Mouse (Mus musculus): Measurements from ENCODE around the gene Hoxd10.
A peak's percentile ranks its signal among the peaks of the same experiment; 100 is the strongest.

Hoxd10 gene

DNA sequence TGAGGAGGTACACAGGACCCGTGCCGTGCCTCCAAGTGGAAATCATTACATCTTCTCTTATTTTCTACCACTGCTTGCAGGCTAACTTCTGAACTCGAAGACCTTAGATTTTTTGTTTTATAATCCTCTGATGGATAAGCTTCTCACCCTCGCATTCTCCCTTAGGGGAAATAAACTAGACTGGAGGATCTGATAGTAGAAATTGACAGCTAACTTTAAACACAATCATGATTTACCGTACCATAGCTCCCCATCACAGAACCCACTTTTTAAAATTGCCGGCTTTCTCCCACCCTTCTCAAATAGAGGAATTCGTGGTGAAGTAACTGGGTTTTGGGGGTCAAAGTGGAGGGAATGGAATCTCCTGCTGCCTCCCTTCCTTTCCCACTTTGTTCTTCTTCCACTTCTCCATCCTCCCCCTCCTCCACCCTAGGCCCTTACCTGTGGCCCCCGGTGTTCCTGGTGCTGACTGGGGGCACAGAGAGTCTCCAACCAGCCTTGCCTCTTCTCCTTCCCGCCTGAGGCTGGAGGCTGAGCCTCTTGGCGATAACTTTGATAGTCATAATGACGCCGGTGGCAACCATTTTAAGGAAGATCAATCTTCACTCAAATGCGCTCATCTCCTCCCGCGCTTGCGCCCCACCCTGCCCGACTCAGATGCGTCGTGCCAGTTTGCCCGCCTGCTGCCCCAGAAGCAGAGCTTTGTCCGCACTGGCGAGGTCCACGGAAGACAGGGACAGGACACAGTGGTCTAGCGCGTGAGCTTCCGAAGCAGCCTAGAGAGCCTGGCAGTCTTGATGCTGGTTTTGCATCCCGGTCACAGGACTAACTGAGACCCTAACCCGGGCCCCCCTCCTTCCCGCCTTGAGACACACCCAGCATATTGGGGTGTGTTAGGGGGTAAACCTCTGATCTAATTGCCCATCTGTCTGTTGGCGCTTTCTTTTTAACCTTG lies 31.0 kb upstream of the Hoxd10 start:
- H3K4me1 ChIP-seq (replicated peaks; ENCODE audit: low read depth, low read length) = peaks cover 40% of the 10 kb centered on the region
- H3K9me3 ChIP-seq (ENCODE audit: low read length) = no peaks in the 10 kb centered on the region
- H3K27me3 ChIP-seq (ENCODE audit: insufficient read depth, low read length) = peaks cover 96% of the 10 kb centered on the region
- no peak for TF ChIP-seq CTCF (conservative IDR thresholded peaks at IDR 0.05; ENCODE audit: low read length)
- TF ChIP-seq POU5F1 (IDR thresholded peaks at IDR 0.05; ENCODE audit: borderline replicate concordance, low read length) = no peak
- no peak for TF ChIP-seq NANOG (IDR thresholded peaks at IDR 0.05; ENCODE audit: borderline replicate concordance, low read length)
- H3K4me3 ChIP-seq (replicated peaks; ENCODE audit: low read length) = no peak overlapping the region
- H3K36me3 ChIP-seq (ENCODE audit: insufficient read depth, low read length) = no peaks in the 10 kb centered on the region

DNA sequence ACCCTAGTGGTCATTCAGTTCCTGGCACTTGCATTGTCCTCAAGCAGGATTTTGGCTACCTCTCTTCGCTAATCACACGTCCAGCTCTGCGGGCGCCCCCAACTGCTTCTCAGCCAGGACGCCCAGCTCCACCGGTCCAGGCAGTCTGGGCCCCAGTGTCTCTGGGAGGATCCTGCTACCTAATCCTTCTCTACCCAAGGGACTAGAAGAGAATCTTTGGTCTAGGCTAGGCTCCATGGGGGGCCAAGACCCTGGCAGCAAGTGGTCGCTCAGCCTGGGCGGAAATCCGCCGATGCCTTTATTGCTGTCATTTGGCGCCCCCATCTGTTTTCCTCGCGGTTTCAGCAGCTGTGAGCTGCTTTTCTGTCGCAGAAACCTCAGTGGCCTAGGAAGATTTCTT lies 30.0 kb upstream of the Hoxd10 start:
- no peaks in the 10 kb centered on the region; the same call in 1 of the 2 replicates for H3K9me3 ChIP-seq (ENCODE audit: low read length)
- peaks cover 97% of the 10 kb centered on the region for H3K27me3 ChIP-seq (ENCODE audit: insufficient read depth, low read length)
- H3K36me3 ChIP-seq (ENCODE audit: insufficient read depth, low read length) = no peaks in the 10 kb centered on the region
- no peak overlapping the region for H3K4me3 ChIP-seq (replicated peaks; ENCODE audit: low read length)
- H3K4me1 ChIP-seq (replicated peaks; ENCODE audit: low read depth, low read length) = peaks cover 36% of the 10 kb centered on the region
- TF ChIP-seq POU5F1 (IDR thresholded peaks at IDR 0.05; ENCODE audit: borderline replicate concordance, low read length) = no peak
- peak; percentile 13; the same call in 1 of the 2 replicates for TF ChIP-seq CTCF (conservative IDR thresholded peaks at IDR 0.05; ENCODE audit: low read length)

DNA sequence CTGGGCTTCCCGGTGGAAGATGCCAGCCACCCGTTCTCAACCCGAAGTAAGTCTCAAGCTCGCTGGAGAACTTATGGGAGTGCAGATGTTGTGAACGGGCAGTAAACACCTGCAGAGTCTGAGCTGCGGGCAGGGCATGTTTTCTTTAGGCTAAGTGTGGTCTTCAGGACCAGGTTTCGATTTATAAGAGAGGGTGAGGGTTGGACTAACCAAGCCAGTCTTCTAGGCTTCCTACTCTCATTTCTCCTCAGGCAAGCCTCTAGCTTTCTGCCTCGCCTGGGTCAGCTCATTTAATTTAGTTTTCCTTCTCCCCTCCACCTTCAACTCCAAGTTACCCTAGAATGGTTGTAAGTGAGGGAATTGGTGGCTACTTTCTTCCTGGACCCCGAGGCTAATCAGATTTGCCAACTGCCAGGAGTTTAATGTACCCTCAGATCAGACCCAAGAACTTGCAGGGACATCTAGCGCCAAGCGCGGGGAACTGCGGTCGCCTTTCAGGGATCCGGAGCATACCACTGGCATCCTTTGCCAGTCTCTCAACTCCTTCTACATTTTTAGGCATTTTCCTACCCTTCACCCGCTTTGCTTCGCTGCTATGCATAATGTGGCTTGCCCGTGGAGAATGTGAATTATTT lies 28.3 kb upstream of the Hoxd10 start:
- Histone ChIP-seq H3K36me3 (ENCODE audit: insufficient read depth, low read length) (no peaks in the 10 kb centered on the region), H3K27me3 (ENCODE audit: insufficient read depth, low read length) (peaks cover 92% of the 10 kb centered on the region), H3K4me3 (replicated peaks; ENCODE audit: low read length) (no peak overlapping the region), H3K9me3 (ENCODE audit: low read length) (no peaks in the 10 kb centered on the region; the same call in 1 of the 2 replicates), H3K4me1 (replicated peaks; ENCODE audit: low read depth, low read length) (peaks cover 37% of the 10 kb centered on the region)
- TF ChIP-seq NANOG (IDR thresholded peaks at IDR 0.05; ENCODE audit: borderline replicate concordance, low read length) (no peak), POU5F1 (IDR thresholded peaks at IDR 0.05; ENCODE audit: borderline replicate concordance, low read length) (no peak), CTCF (conservative IDR thresholded peaks at IDR 0.05; ENCODE audit: low read length) (peak; percentile 54)

DNA sequence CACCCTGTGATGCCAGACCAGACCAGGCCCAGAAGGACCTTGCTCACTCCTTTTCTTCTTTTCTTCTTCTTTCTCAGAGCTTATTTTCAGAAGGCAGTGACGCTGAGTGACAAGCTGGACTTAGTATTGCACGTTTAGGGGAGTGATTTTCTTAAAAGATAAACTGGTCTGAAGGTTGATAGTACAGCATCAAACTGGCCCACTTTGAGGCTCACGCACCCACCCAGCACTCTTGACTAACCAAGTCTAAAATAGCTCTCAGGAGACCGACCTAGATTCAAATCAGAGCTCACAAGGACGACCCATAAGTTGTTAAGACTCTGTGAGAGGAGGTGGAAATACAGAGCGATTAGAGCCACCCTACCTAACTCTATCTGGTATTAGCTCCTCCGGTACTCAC lies 25.3 kb upstream of the Hoxd10 start:
- H3K4me3 ChIP-seq (replicated peaks; ENCODE audit: low read length) = no peak overlapping the region
- no peaks in the 10 kb centered on the region for H3K36me3 ChIP-seq (ENCODE audit: insufficient read depth, low read length)
- H3K9me3 ChIP-seq (ENCODE audit: low read length) = no peaks in the 10 kb centered on the region; the same call in 1 of the 2 replicates
- H3K4me1 ChIP-seq (replicated peaks; ENCODE audit: low read depth, low read length) = peaks cover 28% of the 10 kb centered on the region
- H3K27me3 ChIP-seq (ENCODE audit: insufficient read depth, low read length) = peaks cover 91% of the 10 kb centered on the region
- TF ChIP-seq POU5F1 (IDR thresholded peaks at IDR 0.05; ENCODE audit: borderline replicate concordance, low read length) (no peak), CTCF (conservative IDR thresholded peaks at IDR 0.05; ENCODE audit: low read length) (no peak), NANOG (IDR thresholded peaks at IDR 0.05; ENCODE audit: borderline replicate concordance, low read length) (no peak)

DNA sequence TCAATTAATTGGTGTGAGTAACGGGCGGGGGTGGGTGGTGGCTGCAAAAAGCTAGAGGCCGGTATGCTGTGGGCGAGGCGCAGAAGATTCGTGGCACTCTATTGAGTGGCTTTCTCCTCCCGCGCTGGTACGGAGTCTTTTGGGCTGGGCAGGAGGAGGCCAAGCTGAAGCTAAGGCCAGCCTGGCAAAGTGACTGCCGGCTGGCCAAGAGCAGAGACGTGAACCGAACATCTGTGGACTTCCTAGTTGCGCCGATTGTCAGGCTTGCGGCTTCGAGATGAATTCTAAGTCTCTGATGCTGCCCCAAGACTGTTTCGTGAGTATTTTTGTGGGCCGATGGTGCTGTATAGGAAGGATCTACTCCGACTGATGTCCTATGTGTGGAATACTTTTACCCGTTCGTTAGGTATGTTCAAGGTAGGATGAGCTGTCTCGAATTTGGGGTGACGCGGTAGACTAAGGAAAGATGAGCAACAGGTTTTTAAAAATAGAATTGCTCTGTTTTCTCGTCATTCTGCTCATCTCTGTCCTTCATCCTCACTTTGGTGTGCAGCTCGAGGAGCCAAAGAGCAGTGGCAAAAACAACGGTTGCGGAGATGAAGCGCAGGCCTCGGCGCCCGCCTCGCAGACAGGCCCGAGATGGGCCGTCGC lies 24.4 kb upstream of the Hoxd10 start:
- Histone ChIP-seq H3K4me3 (replicated peaks; ENCODE audit: low read length) (peak overlapping the region; percentile 26; the same call in 1 of the 2 replicates), H3K27me3 (ENCODE audit: insufficient read depth, low read length) (peaks cover 91% of the 10 kb centered on the region), H3K9me3 (ENCODE audit: low read length) (no peaks in the 10 kb centered on the region; the same call in 1 of the 2 replicates), H3K4me1 (replicated peaks; ENCODE audit: low read depth, low read length) (peaks cover 27% of the 10 kb centered on the region), H3K36me3 (ENCODE audit: insufficient read depth, low read length) (no peaks in the 10 kb centered on the region)
- TF ChIP-seq POU5F1 (IDR thresholded peaks at IDR 0.05; ENCODE audit: borderline replicate concordance, low read length) = no peak
- no peak for TF ChIP-seq CTCF (conservative IDR thresholded peaks at IDR 0.05; ENCODE audit: low read length)
- no peak for TF ChIP-seq NANOG (IDR thresholded peaks at IDR 0.05; ENCODE audit: borderline replicate concordance, low read length)

DNA sequence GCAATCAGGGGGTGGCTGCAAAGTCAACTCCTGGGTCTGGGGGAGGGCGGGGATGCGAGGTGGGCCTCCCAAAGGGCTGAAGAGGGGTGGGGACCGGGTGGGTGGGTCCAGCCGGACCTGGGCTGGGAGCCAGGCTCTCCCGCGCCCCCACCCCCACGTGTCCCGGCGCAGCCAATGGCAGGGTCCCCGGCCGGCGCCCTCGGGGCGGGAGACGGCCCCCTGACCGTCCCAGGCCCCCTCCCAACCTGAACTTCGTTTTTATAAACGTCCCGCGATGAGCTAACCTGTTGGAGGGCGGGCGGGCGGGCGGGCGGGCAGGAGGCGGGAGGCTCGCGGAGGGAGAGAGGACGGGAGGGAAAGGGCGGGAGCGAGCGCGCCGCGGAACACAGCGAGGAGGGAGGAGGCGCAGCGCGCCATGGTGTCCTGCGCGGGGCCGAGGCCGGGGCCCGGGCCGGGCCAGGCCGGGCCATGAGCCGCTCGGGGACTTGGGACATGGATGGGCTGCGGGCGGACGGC lies 23.8 kb upstream of the Hoxd10 start, which contains the start of gene Hoxd13:
TSS of gene Hoxd13 (plus strand) at position 469 of the 516 bp plus-strand sequence.
- Histone ChIP-seq H3K27me3 (ENCODE audit: insufficient read depth, low read length) (peaks cover 92% of the 10 kb centered on the region), H3K36me3 (ENCODE audit: insufficient read depth, low read length) (no peaks in the 10 kb centered on the region), H3K9me3 (ENCODE audit: low read length) (no peaks in the 10 kb centered on the region; the same call in 1 of the 2 replicates), H3K4me1 (replicated peaks; ENCODE audit: low read depth, low read length) (peaks cover 33% of the 10 kb centered on the region), H3K4me3 (replicated peaks; ENCODE audit: low read length) (peak within 1 kb of the TSS; percentile 75)
- no peak for TF ChIP-seq NANOG (IDR thresholded peaks at IDR 0.05; ENCODE audit: borderline replicate concordance, low read length)

DNA sequence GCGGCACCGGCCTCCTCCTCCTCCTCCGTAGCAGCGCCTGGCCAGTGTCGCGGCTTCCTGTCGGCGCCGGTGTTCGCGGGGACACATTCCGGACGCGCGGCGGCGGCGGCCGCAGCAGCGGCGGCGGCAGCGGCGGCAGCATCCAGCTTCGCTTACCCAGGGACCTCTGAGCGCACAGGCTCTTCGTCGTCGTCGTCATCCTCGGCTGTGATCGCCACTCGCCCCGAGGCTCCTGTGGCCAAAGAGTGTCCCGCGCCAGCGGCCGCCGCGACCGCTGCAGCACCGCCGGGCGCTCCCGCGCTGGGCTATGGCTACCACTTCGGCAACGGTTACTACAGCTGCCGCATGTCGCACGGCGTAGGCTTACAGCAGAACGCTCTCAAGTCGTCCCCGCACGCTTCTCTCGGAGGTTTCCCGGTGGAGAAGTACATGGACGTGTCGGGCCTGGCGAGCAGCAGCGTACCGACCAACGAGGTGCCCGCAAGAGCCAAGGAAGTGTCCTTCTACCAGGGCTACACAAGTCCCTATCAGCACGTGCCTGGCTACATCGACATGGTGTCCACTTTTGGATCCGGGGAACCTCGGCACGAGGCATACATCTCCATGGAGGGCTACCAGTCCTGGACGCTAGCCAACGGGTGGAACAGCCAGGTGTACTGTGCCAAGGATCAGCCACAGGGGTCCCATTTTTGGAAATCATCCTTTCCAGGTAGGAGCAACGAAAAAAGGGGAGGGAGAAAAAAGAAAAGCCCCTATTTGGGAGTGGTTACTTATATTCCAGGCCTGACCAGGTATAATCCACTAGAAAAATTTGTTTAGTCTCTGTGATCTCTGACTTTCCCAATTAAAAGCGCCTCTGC lies 23.1 kb upstream of the Hoxd10 start:
- TF ChIP-seq NANOG (IDR thresholded peaks at IDR 0.05; ENCODE audit: borderline replicate concordance, low read length) (no peak), POU5F1 (IDR thresholded peaks at IDR 0.05; ENCODE audit: borderline replicate concordance, low read length) (no peak), CTCF (conservative IDR thresholded peaks at IDR 0.05; ENCODE audit: low read length) (no peak)
- Histone ChIP-seq H3K4me1 (replicated peaks; ENCODE audit: low read depth, low read length) (peaks cover 33% of the 10 kb centered on the region), H3K36me3 (ENCODE audit: insufficient read depth, low read length) (no peaks in the 10 kb centered on the region), H3K27me3 (ENCODE audit: insufficient read depth, low read length) (peaks cover 91% of the 10 kb centered on the region), H3K9me3 (ENCODE audit: low read length) (peaks cover 5% of the 10 kb centered on the region), H3K4me3 (replicated peaks; ENCODE audit: low read length) (peak overlapping the region; percentile 75)

Measured in E14TG2a.4 (cell line).